Mouse (Mus musculus): Measurements from ENCODE around the gene Fam181b. TPM values are rescaled to one million over a fixed set of nuclear protein-coding genes. Genes with fewer than 3 reads are reported as not detected.

The Fam181b gene
- polyA plus RNA-seq, 1 experiment from 2014 or later = 29.0 TPM

DNA sequence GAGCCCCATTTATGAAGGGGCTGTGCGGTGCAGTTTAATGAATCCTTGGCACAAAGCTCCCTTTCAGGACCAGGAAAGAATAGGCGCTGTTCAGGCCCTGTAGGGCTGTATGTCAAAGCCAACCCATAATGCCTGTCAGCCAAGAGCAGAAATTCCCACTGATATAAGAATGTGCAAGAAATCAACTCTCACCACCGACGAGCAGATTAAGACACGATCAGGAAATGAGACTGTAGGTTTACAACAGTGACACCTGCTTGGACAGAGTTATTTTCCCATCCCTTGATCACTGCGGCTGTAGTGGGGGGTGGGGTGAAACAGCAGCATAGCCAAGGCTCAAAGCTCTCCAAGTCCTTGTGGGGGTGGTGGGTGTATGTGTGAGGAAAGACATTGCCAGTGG lies 17.5 kb upstream of the Fam181b start:
- Histone ChIP-seq H3K4me3 (replicated peaks; ENCODE audit: low read depth, low read length) (no peak overlapping the region), H3K36me3 (ENCODE audit: control insufficient read depth, insufficient read depth, low read length) (no peaks in the 10 kb centered on the region), H3K9ac (replicated peaks; ENCODE audit: low read length) (no peak overlapping the region), H3K27ac (replicated peaks; ENCODE audit: low read depth, low read length) (peak overlapping the region; percentile 57; the same call in 1 of the 2 replicates), H3K27me3 (ENCODE audit: control insufficient read depth, insufficient read depth, low read length) (no peaks in the 10 kb centered on the region), H3K9me3 (ENCODE audit: control insufficient read depth, low read length) (no peaks in the 10 kb centered on the region), H3K4me1 (ENCODE audit: control insufficient read depth, insufficient read depth, low read length) (peaks cover 8% of the 10 kb centered on the region; the same call in 1 of the 2 replicates), H3K4me2 (ENCODE audit: low read length) (peak overlapping the region; percentile 10; the same call in 1 of the 2 replicates)
- DNase-seq = peak; percentile 75
- 1% methylated on average over 6 of the region's 6 CpGs for whole genome bisulfite sequencing
- peak; percentile 88 for ATAC-seq (ENCODE audit: low FRiP score, low TSS enrichment)

DNA sequence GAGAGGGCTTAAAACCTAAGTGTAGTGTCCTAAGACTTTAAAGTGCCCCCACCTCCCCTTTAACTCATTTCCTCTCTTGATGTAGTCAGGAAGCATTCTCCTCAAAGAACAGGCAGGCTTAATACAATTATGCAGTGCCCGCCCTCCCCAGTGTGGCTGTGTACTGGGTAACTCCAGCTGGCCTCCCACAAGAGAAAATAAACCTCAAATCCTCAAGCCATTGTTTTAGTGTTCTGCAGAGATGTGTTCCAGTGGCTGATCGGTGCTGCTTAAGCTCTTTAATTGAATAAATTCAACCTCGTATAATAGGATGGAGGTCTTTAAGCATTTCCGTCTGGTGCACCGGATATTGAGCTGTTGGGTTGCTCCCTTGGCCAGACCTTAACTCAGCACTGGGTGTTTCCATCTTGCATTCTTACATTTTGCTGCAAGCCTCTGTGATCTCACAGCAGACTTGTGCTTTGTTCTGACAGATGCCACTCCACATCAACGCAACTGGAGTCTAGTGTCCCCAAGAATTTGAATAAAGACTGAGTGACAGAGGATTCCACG lies 12.1 kb upstream of the Fam181b start:
- H3K4me3 ChIP-seq (replicated peaks; ENCODE audit: low read depth, low read length) = no peak overlapping the region
- no peak overlapping the region for H3K27ac ChIP-seq (replicated peaks; ENCODE audit: low read depth, low read length)
- DNase-seq (peak; percentile 26), ATAC-seq (ENCODE audit: low FRiP score, low TSS enrichment) (no peak)
- no peaks in the 10 kb centered on the region for H3K27me3 ChIP-seq (ENCODE audit: control insufficient read depth, insufficient read depth, low read length)
- no peaks in the 10 kb centered on the region for H3K9me3 ChIP-seq (ENCODE audit: control insufficient read depth, low read length)
- H3K36me3 ChIP-seq (ENCODE audit: control insufficient read depth, insufficient read depth, low read length) = no peaks in the 10 kb centered on the region
- WGBS = 9% methylated on average over 7 of the region's 7 CpGs
- H3K4me1 ChIP-seq (ENCODE audit: control insufficient read depth, insufficient read depth, low read length) = peaks cover 12% of the 10 kb centered on the region
- no peak overlapping the region for H3K4me2 ChIP-seq (ENCODE audit: low read length)
- no peak overlapping the region for H3K9ac ChIP-seq (replicated peaks; ENCODE audit: low read length)

DNA sequence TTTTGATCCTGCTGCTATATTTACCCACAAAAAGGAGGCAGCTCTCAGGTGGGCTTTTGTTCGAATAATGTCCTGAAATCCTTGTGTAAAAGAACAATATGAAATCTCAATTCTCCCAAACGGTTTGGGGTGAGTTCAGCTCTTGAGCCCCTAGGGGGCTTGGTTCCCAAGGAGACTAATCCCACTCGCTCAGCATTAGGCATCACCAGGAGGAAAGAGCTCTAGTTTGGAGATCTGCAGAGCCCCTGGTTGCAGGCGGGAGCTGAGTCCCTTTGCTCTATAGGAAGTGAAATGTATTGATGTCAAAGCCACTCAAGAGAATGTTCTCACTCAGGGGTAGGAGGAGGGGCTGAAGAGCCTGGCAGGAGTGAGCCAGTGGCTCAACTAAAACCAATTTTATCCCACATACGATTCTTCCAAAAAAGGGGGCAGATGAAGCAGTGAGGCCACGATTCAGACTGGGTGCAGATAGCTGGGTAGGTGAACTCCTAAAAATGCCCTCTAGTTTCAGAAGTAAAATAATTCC lies 3.2 kb upstream of the Fam181b start:
- no peak overlapping the region for H3K4me3 ChIP-seq (replicated peaks; ENCODE audit: low read depth, low read length)
- H3K4me1 ChIP-seq (ENCODE audit: control insufficient read depth, insufficient read depth, low read length) = peaks cover 26% of the 10 kb centered on the region
- no peaks in the 10 kb centered on the region for H3K27me3 ChIP-seq (ENCODE audit: control insufficient read depth, insufficient read depth, low read length)
- H3K27ac ChIP-seq (replicated peaks; ENCODE audit: low read depth, low read length) = no peak overlapping the region; the same call in 1 of the 2 replicates
- no peaks in the 10 kb centered on the region for H3K9me3 ChIP-seq (ENCODE audit: control insufficient read depth, low read length)
- peak overlapping the region; percentile 25; the same call in 1 of the 2 replicates for H3K4me2 ChIP-seq (ENCODE audit: low read length)
- ATAC-seq (ENCODE audit: low FRiP score, low TSS enrichment) (peak; percentile 18; the same call in 1 of the 2 replicates), DNase-seq (peak; percentile 82)
- H3K36me3 ChIP-seq (ENCODE audit: control insufficient read depth, insufficient read depth, low read length) = no peaks in the 10 kb centered on the region
- 2% methylated on average over 6 of the region's 6 CpGs for WGBS
- no peak overlapping the region for H3K9ac ChIP-seq (replicated peaks; ENCODE audit: low read length)

DNA sequence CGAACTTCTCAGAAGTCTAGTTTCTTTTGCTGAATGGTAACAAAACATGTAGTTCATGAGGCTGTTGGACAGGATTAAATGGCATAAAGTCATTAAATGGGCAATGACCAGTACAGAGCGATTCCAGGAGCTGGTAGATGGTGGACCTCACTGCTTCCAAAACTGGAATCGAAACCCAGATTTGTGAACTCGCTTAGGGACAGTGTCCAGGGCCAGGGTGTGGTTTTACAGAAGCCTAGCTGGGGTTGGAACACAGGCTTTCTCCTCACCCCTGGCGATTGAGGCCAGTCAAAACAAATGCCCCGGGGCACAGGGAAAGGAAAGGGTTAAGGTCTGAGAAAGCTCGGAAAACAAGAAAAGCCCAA lies 263 bp upstream of the Fam181b start:
- H3K36me3 ChIP-seq (ENCODE audit: control insufficient read depth, insufficient read depth, low read length) = no peaks in the 10 kb centered on the region
- H3K4me1 ChIP-seq (ENCODE audit: control insufficient read depth, insufficient read depth, low read length) = peaks cover 44% of the 10 kb centered on the region
- H3K27ac ChIP-seq (replicated peaks; ENCODE audit: low read depth, low read length) = peak overlapping the region; percentile 87; the same call in 1 of the 2 replicates
- WGBS = 6% methylated on average over 7 of the region's 7 CpGs
- ATAC-seq (ENCODE audit: low FRiP score, low TSS enrichment) (peak; percentile 26), DNase-seq (no peak)
- peak overlapping the region; percentile 81; the same call in 1 of the 2 replicates for H3K9ac ChIP-seq (replicated peaks; ENCODE audit: low read length)
- no peaks in the 10 kb centered on the region for H3K27me3 ChIP-seq (ENCODE audit: control insufficient read depth, insufficient read depth, low read length)
- H3K9me3 ChIP-seq (ENCODE audit: control insufficient read depth, low read length) = no peaks in the 10 kb centered on the region
- H3K4me2 ChIP-seq (ENCODE audit: low read length) = peak overlapping the region; percentile 79
- peak overlapping the region; percentile 80 for H3K4me3 ChIP-seq (replicated peaks; ENCODE audit: low read depth, low read length)

DNA sequence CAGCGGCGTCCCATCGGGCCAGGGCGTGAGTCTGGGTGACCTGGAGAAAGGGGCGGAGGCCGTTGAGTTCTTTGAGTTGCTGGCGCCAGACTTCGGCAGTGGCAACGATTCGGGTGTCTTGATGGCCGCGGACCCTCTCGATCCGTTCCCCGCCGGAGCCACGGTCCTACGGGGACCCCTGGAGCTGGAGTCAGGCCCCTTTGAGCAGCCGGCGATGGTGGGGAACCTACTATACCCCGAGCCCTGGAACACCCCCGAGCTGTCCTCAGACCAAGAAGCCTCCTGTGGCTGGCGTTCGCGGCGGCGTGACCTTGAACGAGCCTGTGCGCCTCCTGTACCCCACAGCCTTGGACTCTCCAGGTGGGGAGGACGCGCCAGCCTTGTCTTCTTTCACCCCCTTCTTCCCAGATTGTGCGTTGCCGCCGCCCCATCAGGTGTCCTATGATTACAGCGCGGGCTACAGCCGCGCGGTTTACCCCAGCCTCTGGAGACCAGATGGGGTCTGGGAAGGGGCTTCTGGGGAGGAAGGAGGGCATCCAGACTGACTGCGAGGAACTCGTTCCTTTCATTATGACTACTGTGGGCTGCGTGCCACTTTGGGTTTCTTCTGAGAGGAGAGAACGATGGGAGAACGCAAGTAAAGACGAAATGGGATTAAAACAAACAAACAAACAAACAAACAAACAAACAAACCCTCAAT lies 1.2 kb downstream of the Fam181b start:
- Histone ChIP-seq H3K4me2 (ENCODE audit: low read length) (peak overlapping the region; percentile 79), H3K4me3 (replicated peaks; ENCODE audit: low read depth, low read length) (peak overlapping the region; percentile 80), H3K9ac (replicated peaks; ENCODE audit: low read length) (peak overlapping the region; percentile 81), H3K4me1 (ENCODE audit: control insufficient read depth, insufficient read depth, low read length) (peaks cover 44% of the 10 kb centered on the region), H3K27me3 (ENCODE audit: control insufficient read depth, insufficient read depth, low read length) (no peaks in the 10 kb centered on the region), H3K27ac (replicated peaks; ENCODE audit: low read depth, low read length) (peak overlapping the region; percentile 87), H3K36me3 (ENCODE audit: control insufficient read depth, insufficient read depth, low read length) (no peaks in the 10 kb centered on the region), H3K9me3 (ENCODE audit: control insufficient read depth, low read length) (no peaks in the 10 kb centered on the region)
- under 1% methylated on average over 45 of the region's 45 CpGs for WGBS
- DNase-seq = peak; percentile 64
- ATAC-seq (ENCODE audit: low FRiP score, low TSS enrichment) = peak; percentile 27

DNA sequence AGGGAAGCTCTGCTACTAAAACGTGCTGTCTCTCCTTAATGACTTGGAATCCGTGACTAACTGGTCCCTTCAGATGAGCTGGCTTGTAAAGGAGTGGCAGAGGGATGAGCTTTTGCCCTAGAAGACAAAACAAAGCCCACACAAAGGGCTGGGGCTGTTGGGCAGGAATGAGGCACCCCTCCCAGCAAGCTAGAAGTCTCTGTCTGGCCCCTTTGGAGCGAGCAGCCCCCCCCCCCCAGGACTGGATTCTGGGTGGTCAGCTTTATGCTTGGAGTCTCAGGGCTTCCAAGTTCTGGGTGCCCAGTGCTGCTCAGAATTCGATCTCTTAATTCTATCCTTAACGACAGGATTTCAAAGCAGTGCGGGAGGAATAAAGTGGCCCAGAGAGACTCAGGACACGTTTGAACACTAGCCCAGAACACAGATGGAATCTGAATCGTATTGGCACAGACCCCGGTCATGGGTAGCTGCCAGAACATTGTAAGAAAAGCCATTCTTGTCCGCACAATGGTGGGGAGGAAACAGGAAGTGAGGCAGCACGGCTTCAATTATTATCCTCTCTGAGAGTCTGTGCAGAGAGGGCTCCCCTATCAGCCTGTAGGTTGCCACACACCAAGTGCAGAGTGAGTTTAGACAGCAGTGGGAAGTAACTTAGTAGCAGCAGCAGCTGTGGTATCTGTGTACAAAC lies 13.8 kb downstream of the Fam181b start:
- Histone ChIP-seq H3K9ac (replicated peaks; ENCODE audit: low read length) (peak overlapping the region; percentile 14; the same call in 1 of the 2 replicates), H3K4me1 (ENCODE audit: control insufficient read depth, insufficient read depth, low read length) (peaks cover 13% of the 10 kb centered on the region; the same call in 1 of the 2 replicates), H3K9me3 (ENCODE audit: control insufficient read depth, low read length) (no peaks in the 10 kb centered on the region), H3K4me3 (replicated peaks; ENCODE audit: low read depth, low read length) (peak overlapping the region; percentile 23), H3K4me2 (ENCODE audit: low read length) (peak overlapping the region; percentile 52), H3K36me3 (ENCODE audit: control insufficient read depth, insufficient read depth, low read length) (no peaks in the 10 kb centered on the region), H3K27ac (replicated peaks; ENCODE audit: low read depth, low read length) (peak overlapping the region; percentile 55), H3K27me3 (ENCODE audit: control insufficient read depth, insufficient read depth, low read length) (peaks cover 15% of the 10 kb centered on the region; the same call in 1 of the 2 replicates)
- ATAC-seq (ENCODE audit: low FRiP score, low TSS enrichment) = peak; percentile 85
- peak; percentile 88 for DNase-seq
- WGBS = 1% methylated on average over 11 of the region's 11 CpGs

DNA sequence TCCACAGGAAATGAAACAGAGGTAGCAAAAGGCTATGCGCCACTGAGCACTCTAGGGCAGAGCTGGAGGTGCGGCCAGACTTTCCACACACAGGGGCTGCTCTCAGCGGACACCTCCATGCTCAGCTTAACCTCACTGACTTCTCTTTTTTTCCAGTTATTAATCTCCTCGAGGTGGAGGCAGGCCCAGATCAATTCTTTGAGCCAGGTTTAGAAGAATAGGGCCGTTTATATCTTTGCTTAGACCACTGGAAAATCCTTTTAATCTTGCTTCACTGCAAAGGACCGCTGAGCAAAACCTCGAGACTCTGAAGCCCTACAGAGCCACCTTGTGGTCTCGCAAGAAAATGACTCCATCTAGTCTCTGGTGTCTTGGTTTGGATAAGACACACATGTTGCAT lies 15.8 kb downstream of the Fam181b start:
- ATAC-seq (ENCODE audit: low FRiP score, low TSS enrichment) = peak; percentile 63
- peaks cover 14% of the 10 kb centered on the region; the same call in 1 of the 2 replicates for H3K27me3 ChIP-seq (ENCODE audit: control insufficient read depth, insufficient read depth, low read length)
- H3K9ac ChIP-seq (replicated peaks; ENCODE audit: low read length) = no peak overlapping the region
- H3K4me2 ChIP-seq (ENCODE audit: low read length) = peak overlapping the region; percentile 44
- no peak overlapping the region for H3K4me3 ChIP-seq (replicated peaks; ENCODE audit: low read depth, low read length)
- no peaks in the 10 kb centered on the region for H3K36me3 ChIP-seq (ENCODE audit: control insufficient read depth, insufficient read depth, low read length)
- H3K4me1 ChIP-seq (ENCODE audit: control insufficient read depth, insufficient read depth, low read length) = peaks cover 13% of the 10 kb centered on the region; the same call in 1 of the 2 replicates
- under 1% methylated on average over 8 of the region's 8 CpGs for WGBS
- DNase-seq = peak; percentile 88
- H3K27ac ChIP-seq (replicated peaks; ENCODE audit: low read depth, low read length) = no peak overlapping the region; the same call in 1 of the 2 replicates
- H3K9me3 ChIP-seq (ENCODE audit: control insufficient read depth, low read length) = no peaks in the 10 kb centered on the region

DNA sequence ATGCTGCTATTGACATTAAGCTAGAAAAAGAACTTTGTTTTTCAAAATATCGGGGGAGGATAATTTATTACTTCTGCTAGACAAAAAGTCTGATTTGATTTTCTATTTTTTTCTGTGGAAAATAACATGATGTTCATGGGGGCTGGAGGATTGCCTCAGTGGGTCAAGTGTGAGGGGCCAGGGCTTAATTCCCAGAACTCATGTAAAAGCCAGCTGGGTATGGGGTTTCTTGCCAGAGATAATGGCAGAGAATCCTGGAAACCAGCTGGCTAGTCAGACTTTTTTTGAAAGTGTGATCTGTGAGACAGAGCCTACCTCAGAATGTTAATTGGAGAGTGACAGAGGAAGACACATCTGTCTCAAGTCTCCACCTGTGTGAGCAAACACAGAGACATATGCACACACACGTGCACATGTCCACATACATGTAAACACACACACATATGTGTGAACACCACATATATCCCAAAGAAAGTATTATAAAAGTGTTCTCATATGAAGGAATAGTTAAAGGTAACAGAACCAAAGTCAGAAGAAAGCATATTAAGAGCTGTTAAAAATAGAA lies 25.2 kb downstream of the Fam181b start:
- H3K4me3 ChIP-seq (replicated peaks; ENCODE audit: low read depth, low read length) = no peak overlapping the region
- no peak for ATAC-seq (ENCODE audit: low FRiP score, low TSS enrichment)
- no peaks in the 10 kb centered on the region for H3K9me3 ChIP-seq (ENCODE audit: control insufficient read depth, low read length)
- no peaks in the 10 kb centered on the region for H3K4me1 ChIP-seq (ENCODE audit: control insufficient read depth, insufficient read depth, low read length)
- no peak overlapping the region for H3K4me2 ChIP-seq (ENCODE audit: low read length)
- no peak for DNase-seq
- H3K27me3 ChIP-seq (ENCODE audit: control insufficient read depth, insufficient read depth, low read length) = no peaks in the 10 kb centered on the region
- 88% methylated on average over 2 of the region's 2 CpGs for WGBS
- H3K36me3 ChIP-seq (ENCODE audit: control insufficient read depth, insufficient read depth, low read length) = no peaks in the 10 kb centered on the region
- H3K27ac ChIP-seq (replicated peaks; ENCODE audit: low read depth, low read length) = no peak overlapping the region
- H3K9ac ChIP-seq (replicated peaks; ENCODE audit: low read length) = no peak overlapping the region
